Mouse (Mus musculus): Measurements from ENCODE around the gene Cacna2d1. TPM values are rescaled to one million over a fixed set of nuclear protein-coding genes. Genes with fewer than 3 reads are reported as not detected.

The Cacna2d1 gene
- 4.8 TPM for polyA plus RNA-seq (2015; fragmentation: Illumina TruSeq; extraction: RNeasy Lipid Tissue Mini Kit (QIAGEN cat#74804); ENCODE audit: insufficient read depth, low replicate concordance)

GRCm38 (mm10) chr5:15934376-15935233 lies at the start of gene Cacna2d1:
Cacna2d1 (plus strand) TSS chr5:15934691.

Other genes starting within 250 kb of the Cacna2d1 start
- not detected for gene Speer4c, start 220.4 kb upstream of the Cacna2d1 start, polyA plus RNA-seq (2015; fragmentation: Illumina TruSeq; extraction: RNeasy Lipid Tissue Mini Kit (QIAGEN cat#74804); ENCODE audit: insufficient read depth, low replicate concordance)